Mouse (Mus musculus) lung, postnatal 10 days (tissue): Measurements from ENCODE around the gene Hc.

ENCODE experiments used
- DNase-seq: peaks from one replicate; pipeline ENCODE4 v3.0.0; 2021

Gene Hc

DNA sequence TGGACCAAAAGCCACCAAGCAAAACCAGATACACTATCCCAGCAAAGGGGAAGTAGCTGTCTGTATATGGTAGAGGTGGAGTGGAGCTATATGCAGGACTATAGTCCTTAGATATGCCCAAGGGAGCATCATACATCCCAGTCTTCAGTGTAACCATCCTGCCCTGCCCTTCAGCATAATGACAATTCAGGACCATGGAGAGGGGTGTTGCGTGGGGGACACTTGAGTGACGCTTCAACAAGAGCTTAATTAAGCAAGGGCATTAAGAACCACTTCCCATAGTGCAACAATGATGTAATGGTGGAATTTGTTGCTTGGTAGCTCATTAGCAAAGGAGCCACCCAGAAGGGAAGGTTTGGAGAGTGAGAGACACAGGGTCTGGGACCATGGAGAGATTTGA lies 112.6 kb downstream of the Hc start:
- DNase-seq = no peak

DNA sequence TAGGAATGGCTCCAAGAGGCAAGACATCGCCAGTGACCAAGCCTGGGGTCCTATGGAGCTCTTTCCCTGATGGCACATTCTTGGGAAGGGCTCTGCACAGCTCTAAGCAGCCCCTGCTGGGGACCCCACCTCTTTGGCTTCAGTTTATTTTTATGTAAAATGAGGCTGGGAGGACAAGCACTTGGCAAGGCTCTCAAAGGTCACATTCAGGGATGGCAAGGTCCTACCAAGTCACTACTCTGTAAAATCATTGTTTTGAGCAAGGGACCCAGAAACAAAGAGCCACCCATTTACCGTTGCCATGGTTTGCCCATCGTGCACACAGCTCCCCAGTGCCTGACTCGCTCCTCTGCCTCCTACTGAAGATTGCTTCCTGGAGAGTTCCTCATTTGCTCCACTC lies 115.2 kb downstream of the Hc start:
- no peak for DNase-seq

DNA sequence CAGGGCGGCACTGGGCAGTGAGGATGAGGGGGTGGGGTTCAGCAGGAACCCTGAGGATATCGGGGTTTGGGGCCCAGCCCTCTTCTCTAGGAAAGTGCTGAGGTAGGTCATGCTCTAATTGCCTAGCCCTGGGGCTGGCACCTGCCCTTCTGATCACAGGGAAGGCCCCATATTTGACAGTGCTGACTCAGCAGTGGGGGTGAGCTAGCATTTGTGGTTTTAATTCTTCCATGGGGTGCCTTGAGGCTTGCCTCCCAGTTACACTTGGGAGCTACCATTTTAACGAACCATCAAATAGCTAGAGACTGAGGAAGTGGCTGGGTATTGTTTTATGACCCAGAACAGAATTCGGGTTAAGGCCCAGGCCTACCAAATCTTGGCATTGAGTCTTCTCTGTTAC lies 115.7 kb downstream of the Hc start:
- no peak for DNase-seq

DNA sequence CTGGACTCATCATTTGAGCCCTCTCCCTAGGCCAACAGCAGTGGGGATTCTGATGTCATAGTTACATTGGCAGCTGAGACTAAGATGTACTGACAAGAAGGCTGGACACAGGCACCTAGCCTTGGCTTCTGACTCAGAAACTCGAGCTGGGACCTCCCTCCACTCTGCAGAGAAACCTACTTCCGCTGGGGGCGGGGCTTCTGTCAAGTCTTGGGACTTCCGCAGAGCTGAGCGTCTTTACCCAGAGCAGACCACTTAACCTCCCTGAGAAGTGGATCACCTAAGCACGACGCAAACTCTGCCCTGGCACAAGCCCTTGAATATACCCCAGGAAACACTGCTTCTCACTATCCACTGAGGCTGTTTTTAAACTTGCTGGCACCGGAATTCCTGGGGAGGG lies 116.5 kb downstream of the Hc start:
- DNase-seq = peak; percentile 86

DNA sequence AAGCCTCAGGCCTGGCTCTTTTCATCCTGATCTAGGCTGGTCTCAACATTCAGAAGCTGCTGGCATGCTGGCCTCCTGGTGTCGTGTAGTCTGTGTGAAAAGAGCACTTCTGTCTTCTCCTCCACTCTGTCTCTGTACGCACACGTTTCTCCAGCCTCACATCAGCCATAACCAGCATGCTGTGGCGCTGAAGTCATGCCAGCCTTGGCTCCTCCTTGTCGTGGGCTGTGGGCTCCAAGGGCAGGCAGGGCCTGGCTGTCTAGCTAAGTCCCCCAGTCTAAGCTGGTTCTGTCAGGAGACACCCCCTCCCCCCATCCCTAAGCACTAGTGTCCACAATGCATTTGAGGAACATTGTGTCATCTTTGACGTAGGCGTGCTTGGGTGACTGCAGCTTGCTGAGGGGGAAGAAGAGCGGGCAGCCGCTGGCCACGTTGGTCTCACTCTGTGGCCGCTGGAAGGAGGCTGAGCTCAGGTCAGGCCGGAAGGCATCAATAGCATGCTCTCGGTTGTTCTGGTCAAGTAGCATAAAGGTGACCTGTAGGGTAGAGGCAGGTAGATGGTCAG lies 117.6 kb downstream of the Hc start:
- no peak for DNase-seq

DNA sequence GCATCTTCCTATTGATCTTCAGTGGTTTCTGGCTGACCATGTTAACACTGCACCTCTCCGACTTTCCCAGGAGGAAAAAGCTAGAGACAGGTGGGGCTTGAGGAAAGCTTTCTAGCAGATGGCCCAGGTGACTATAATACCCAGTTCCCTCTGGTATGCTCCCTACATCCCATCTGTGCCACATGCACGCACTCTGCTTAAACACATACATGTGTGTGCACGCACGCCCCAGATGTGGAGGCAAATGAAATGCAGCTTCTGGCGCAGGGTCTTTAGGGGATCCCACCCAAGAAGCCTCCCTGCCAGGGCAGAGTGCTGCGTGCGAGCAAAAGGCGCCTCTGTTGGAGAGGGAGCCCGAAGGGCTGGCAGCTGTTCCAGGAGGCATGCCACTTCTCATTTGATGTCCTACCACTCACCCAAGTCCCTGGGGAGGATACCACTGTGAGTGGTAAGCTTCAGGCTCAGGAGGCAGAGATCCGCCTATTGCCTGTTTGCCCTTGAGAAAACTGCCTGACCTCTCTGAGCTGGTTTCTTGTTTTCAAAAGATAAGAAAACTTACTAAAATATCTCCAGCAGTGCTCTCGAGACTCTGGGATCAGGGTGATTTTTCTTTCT lies 120.1 kb downstream of the Hc start:
- DNase-seq = no peak

DNA sequence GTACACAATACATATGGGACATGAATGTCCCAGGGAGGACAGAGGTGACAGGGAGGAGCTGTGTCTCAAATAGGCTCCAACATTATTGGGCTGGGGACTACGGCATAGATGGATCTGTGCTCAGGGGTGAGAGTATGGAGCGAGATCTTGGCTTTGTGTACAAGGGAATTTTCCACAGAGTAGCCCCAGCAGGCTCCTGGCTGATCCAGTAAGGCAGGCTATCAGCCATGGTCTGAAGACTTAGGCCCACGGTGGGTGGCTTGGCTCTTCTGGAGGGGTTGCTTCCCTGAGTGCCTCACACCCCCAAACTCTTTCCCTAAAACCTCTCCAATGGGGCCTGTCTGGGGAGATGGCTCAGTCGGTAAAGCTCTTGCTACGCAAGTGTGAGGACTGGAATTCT lies 121.0 kb downstream of the Hc start:
- DNase-seq = no peak

DNA sequence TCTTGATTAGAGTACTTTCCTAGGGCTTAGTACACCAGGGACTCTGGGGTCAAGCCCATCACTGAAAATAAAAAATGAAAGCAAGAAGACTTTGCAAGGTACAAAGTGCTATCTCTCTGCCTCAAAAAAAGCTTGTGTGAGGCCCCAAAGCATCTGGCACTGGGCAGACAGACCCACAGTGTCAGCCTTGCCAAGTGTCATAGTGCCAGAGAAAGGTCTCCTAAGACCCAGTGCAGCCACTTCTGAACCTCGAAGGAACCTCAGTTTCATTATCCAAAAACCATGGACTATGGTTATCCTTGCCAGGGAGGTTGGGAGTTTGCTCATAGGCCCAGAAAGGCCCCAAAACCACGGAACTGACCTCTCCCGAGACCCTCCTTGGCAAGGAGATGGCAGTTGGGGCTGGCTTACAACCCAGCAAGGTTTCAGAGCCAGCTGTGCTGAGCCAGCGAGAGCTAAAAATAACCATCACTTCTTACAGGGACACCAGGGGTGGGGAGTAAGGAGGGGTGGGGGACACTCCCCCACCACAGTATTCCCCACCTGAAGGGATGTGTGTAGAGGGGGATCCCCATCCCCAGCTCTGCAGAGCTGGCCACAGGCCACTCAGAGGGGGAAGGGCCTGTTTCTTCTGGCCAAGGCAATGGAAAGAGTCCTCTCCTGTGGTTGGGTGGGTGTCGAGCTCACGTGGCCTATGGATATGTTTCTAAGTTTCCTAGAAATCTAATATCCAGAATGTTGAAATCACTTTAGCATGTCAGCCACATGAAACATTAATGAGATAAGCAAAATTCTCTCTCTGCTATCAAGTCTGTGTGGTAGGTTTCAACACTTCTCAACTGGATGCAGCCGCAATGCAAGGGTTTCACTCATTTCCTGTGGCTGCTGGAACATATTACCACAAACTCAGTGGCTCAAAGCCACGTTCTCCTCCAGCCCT lies 122.7 kb downstream of the Hc start:
- DNase-seq = peak; percentile 44

DNA sequence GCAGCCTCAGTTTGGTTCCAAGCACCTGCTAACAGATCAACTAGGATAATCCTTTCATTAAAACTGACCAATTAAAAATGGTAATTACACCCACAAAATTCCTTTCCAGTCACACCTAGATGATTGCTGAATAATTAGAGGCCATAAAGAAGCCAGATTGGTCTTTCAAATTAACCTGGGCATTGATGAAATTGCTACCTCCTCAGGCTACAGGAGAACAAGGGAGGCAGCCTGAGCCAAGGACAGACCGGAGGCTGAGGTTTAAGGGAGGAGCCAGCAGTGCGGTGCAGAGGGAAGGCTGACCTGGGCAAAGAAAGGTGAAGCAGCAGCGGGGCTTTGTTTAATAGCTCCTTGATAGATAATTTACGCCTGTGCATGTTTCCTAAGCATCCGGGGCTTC lies 123.8 kb downstream of the Hc start:
- no peak for DNase-seq
